Mouse (Mus musculus): ENCODE results near the gene Akr1c14. TPM values are rescaled to one million over a fixed set of nuclear protein-coding genes. Genes with fewer than 3 reads are reported as not detected.

The Akr1c14 gene
- polyA plus RNA-seq (2015; fragmentation: Nextera tagmentation; extraction: Ambion mirVana) = 2.1 and 2.3 TPM in 2 replicates

- no peaks in the 10 kb centered on the region for H3K27me3 ChIP-seq
- H3K36me3 ChIP-seq = no peaks in the 10 kb centered on the region
- H3K9ac ChIP-seq = no peak within 1 kb of the TSS
- no peaks in the 10 kb centered on the region for H3K4me1 ChIP-seq
- no peaks in the 10 kb centered on the region for H3K9me3 ChIP-seq (replicated peaks)
- WGBS = 52% methylated on average over 2 of the region's 2 CpGs
- no peak within 1 kb of the TSS for H3K4me3 ChIP-seq (replicated peaks)
- no peak within 1 kb of the TSS for H3K4me2 ChIP-seq (replicated peaks)
- no peak within 1 kb of the TSS for H3K27ac ChIP-seq (replicated peaks)
- ATAC-seq (ENCODE audit: insufficient number of reproducible peaks, low FRiP score, low TSS enrichment, low read depth) = no peak
These were observed at the start of gene Akr1c14 for GRCm38 (mm10) chr13:4048719-4049118. Akr1c14 (plus strand) TSS chr13:4049011.

DNA sequence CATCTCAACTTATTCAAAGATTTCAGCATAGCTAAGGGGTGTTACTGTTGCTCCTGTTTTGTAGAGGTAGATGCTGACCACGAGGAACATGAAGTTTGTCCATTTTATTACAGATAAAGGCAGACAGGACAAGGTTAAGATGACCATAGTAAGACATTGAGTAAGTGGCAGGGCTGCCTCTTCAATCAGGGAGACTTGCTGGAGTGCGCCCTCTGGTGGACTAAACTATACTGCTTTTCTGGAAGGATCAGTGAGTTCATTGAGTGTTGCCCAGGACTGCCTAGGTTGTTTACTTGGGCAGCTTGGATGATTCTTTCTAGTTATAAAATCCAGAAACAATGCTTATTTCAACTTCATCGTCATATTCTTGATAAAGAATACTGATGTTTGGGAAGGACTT lies 47.1 kb upstream of the Akr1c14 start:
- Histone ChIP-seq H3K4me1 (no peaks in the 10 kb centered on the region), H3K4me2 (replicated peaks) (no peak overlapping the region), H3K27me3 (no peaks in the 10 kb centered on the region), H3K9ac (no peak overlapping the region), H3K4me3 (replicated peaks) (no peak overlapping the region), H3K27ac (replicated peaks) (no peak overlapping the region), H3K9me3 (replicated peaks) (no peaks in the 10 kb centered on the region), H3K36me3 (no peaks in the 10 kb centered on the region)
- 9% methylated on average over 3 of the region's 3 CpGs for WGBS
- no peak for ATAC-seq (ENCODE audit: insufficient number of reproducible peaks, low FRiP score, low TSS enrichment, low read depth)

DNA sequence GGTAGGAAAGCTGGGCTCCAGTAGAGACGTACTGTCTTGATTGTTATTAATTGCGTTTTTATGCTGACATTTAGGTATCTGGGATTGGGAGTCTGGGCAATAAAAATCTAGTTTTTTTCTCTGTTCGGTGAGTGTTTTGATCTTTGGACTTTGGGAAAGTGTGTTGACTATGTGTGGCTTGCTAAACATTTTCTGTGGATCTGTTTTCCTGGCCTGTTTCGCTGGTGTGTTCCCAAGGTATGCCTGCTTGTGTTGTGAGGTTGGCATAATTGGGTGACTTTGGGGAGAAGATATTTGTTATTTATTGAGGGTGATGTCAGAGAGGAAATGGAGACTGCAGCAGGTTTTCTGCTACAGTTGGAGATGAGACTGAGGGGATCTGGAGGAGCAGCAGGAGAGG lies 38.0 kb upstream of the Akr1c14 start:
- WGBS = 84% methylated on average over 4 of the region's 4 CpGs

DNA sequence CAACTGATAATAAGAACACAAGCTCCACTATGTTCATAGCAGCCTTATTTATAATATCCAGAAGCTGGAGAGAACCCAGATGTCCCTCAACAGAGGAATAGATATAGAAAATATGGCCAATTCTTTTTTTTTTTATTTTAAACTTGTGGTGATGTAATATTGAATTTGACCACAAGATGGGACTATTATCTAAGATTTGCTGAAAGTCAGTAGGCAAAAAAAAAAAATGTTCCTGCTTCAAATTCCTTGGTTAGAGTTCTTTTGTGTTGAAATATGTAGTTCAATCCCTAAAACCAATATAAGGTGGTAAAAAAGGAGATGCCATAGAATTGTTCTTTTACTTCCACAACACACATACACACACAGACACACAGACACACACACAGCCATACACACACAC lies 35.0 kb upstream of the Akr1c14 start:
- Histone ChIP-seq H3K27me3 (no peaks in the 10 kb centered on the region), H3K27ac (replicated peaks) (no peak overlapping the region), H3K4me1 (no peaks in the 10 kb centered on the region), H3K4me2 (replicated peaks) (no peak overlapping the region), H3K9me3 (replicated peaks) (no peaks in the 10 kb centered on the region), H3K4me3 (replicated peaks) (no peak overlapping the region), H3K9ac (no peak overlapping the region), H3K36me3 (no peaks in the 10 kb centered on the region)
- no peak for ATAC-seq (ENCODE audit: insufficient number of reproducible peaks, low FRiP score, low TSS enrichment, low read depth)

More for the DNA sequence above, 38.0 kb upstream of the Akr1c14 start:
- H3K27ac ChIP-seq (replicated peaks) = no peak overlapping the region
- no peak for ATAC-seq (ENCODE audit: insufficient number of reproducible peaks, low FRiP score, low TSS enrichment, low read depth)
- H3K4me1 ChIP-seq = no peaks in the 10 kb centered on the region
- no peaks in the 10 kb centered on the region for H3K27me3 ChIP-seq
- no peaks in the 10 kb centered on the region for H3K36me3 ChIP-seq
- no peak overlapping the region for H3K4me3 ChIP-seq (replicated peaks)
- H3K9ac ChIP-seq = no peak overlapping the region
- H3K9me3 ChIP-seq (replicated peaks) = no peaks in the 10 kb centered on the region
- no peak overlapping the region for H3K4me2 ChIP-seq (replicated peaks)

DNA sequence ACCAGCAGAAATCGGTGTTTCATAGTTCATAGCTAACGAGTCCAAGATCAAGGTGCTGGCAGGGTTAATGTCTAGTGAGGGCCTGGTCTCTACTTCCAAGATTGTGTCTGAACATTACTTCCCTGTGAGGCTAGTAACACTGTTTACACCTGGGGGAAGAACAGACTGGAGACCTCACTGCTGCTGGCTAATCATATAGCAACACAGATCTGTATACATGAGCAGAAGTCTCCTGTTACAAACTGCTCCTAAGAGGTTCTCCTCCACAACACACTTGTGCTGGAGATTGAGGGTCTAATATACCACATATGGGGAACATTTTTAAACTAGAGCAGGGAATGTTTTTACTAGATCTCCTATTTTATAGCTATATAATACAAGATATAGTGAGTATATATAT lies 18.9 kb upstream of the Akr1c14 start:
- Histone ChIP-seq H3K36me3 (no peaks in the 10 kb centered on the region), H3K4me1 (no peaks in the 10 kb centered on the region), H3K9ac (no peak overlapping the region), H3K27me3 (no peaks in the 10 kb centered on the region), H3K27ac (replicated peaks) (no peak overlapping the region), H3K4me3 (replicated peaks) (no peak overlapping the region), H3K4me2 (replicated peaks) (no peak overlapping the region), H3K9me3 (replicated peaks) (no peaks in the 10 kb centered on the region)
- ATAC-seq (ENCODE audit: insufficient number of reproducible peaks, low FRiP score, low TSS enrichment, low read depth) = no peak
- 71% methylated on average over 2 of the region's 2 CpGs for WGBS

- H3K4me1 ChIP-seq = no peaks in the 10 kb centered on the region
- no peak overlapping the region for H3K4me2 ChIP-seq (replicated peaks)
- ATAC-seq (ENCODE audit: insufficient number of reproducible peaks, low FRiP score, low TSS enrichment, low read depth) = no peak
- H3K36me3 ChIP-seq = no peaks in the 10 kb centered on the region
- H3K27me3 ChIP-seq = no peaks in the 10 kb centered on the region
- WGBS = 67% methylated on average over 3 of the region's 3 CpGs
- H3K9me3 ChIP-seq (replicated peaks) = no peaks in the 10 kb centered on the region
- no peak overlapping the region for H3K4me3 ChIP-seq (replicated peaks)
- H3K9ac ChIP-seq = no peak overlapping the region
- H3K27ac ChIP-seq (replicated peaks) = no peak overlapping the region
These were observed 16.3 kb upstream of the Akr1c14 start for GRCm38 (mm10) chr13:4032512-4032911.

DNA sequence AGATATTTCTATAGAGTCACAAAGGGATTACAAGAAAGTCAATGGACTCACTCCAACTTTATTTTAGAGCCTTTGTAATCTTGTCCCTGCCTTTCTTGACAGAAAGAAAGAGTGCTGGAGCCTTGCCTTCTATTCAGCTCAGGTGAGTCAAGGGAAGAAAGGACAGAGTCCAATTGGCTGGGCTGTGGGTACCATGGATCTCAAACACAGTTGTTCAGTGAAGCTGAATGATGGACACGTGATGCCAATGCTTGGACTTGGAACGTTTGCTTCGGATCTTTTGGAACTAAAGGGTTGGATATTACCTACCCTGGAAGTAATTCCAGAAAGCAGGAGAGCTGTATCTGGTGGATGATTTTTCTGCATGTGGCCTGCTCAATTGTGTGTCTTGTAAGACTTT lies 13.8 kb upstream of the Akr1c14 start:
- H3K27ac ChIP-seq (replicated peaks) = no peak overlapping the region
- no peak overlapping the region for H3K4me3 ChIP-seq (replicated peaks)
- no peak overlapping the region for H3K9ac ChIP-seq
- no peaks in the 10 kb centered on the region for H3K36me3 ChIP-seq
- ATAC-seq (ENCODE audit: insufficient number of reproducible peaks, low FRiP score, low TSS enrichment, low read depth) = no peak
- no peaks in the 10 kb centered on the region for H3K4me1 ChIP-seq
- no peaks in the 10 kb centered on the region for H3K27me3 ChIP-seq
- H3K9me3 ChIP-seq (replicated peaks) = no peaks in the 10 kb centered on the region
- no peak overlapping the region for H3K4me2 ChIP-seq (replicated peaks)
- 78% methylated on average over 3 of the region's 3 CpGs for WGBS

- no peak overlapping the region for H3K9ac ChIP-seq
- no peaks in the 10 kb centered on the region for H3K9me3 ChIP-seq (replicated peaks)
- no peaks in the 10 kb centered on the region for H3K4me1 ChIP-seq
- H3K27me3 ChIP-seq = no peaks in the 10 kb centered on the region
- whole genome bisulfite sequencing = 39% methylated on average over 3 of the region's 3 CpGs
- no peak overlapping the region for H3K4me2 ChIP-seq (replicated peaks)
- H3K27ac ChIP-seq (replicated peaks) = no peak overlapping the region
- H3K4me3 ChIP-seq (replicated peaks) = no peak overlapping the region
- H3K36me3 ChIP-seq = no peaks in the 10 kb centered on the region
- ATAC-seq (ENCODE audit: insufficient number of reproducible peaks, low FRiP score, low TSS enrichment, low read depth) = no peak
These were observed 2.7 kb upstream of the Akr1c14 start for GRCm38 (mm10) chr13:4046113-4046512.

- WGBS = 53% methylated on average over 2 of the region's 2 CpGs
- no peaks in the 10 kb centered on the region for H3K36me3 ChIP-seq
- no peaks in the 10 kb centered on the region for H3K9me3 ChIP-seq (replicated peaks)
- H3K4me1 ChIP-seq = no peaks in the 10 kb centered on the region
- no peak overlapping the region for H3K4me3 ChIP-seq (replicated peaks)
- H3K9ac ChIP-seq = no peak overlapping the region
- ATAC-seq (ENCODE audit: insufficient number of reproducible peaks, low FRiP score, low TSS enrichment, low read depth) = no peak
- H3K27me3 ChIP-seq = no peaks in the 10 kb centered on the region
- H3K27ac ChIP-seq (replicated peaks) = no peak overlapping the region
- no peak overlapping the region for H3K4me2 ChIP-seq (replicated peaks)
These were observed 2.0 kb upstream of the Akr1c14 start for GRCm38 (mm10) chr13:4046841-4047240.

DNA sequence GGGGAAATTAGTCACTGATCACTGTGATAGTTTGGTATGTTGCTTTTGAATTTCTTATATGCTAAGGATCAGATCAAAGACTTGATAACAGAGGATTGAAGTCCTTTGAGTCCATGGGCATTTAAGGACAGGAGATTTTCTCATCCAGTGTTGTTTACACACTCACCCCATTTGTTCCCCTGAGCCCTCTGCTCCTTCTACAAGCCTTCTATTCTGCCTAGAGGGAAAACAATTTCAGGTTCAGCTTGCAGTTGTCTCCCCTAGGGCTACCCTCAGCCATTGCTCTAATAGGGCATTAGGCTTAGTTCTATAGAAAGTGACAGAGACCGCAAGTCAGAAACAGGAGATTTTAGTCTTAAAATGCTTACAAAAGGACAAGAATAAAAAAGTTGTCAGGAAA lies 585 bp upstream of the Akr1c14 start:
- no peak for ATAC-seq (ENCODE audit: insufficient number of reproducible peaks, low FRiP score, low TSS enrichment, low read depth)
- Histone ChIP-seq H3K36me3 (no peaks in the 10 kb centered on the region), H3K4me2 (replicated peaks) (no peak overlapping the region), H3K9ac (no peak overlapping the region), H3K9me3 (replicated peaks) (no peaks in the 10 kb centered on the region), H3K27ac (replicated peaks) (no peak overlapping the region), H3K4me1 (no peaks in the 10 kb centered on the region), H3K27me3 (no peaks in the 10 kb centered on the region), H3K4me3 (replicated peaks) (no peak overlapping the region)
- WGBS = 77% methylated on average over 1 of the region's 1 CpGs

- Histone ChIP-seq H3K9ac (no peak overlapping the region), H3K4me1 (no peaks in the 10 kb centered on the region), H3K9me3 (replicated peaks) (no peaks in the 10 kb centered on the region), H3K27ac (replicated peaks) (no peak overlapping the region), H3K36me3 (no peaks in the 10 kb centered on the region), H3K27me3 (no peaks in the 10 kb centered on the region), H3K4me3 (replicated peaks) (no peak overlapping the region), H3K4me2 (replicated peaks) (no peak overlapping the region)
- no peak for ATAC-seq (ENCODE audit: insufficient number of reproducible peaks, low FRiP score, low TSS enrichment, low read depth)
These were observed 844 bp downstream of the Akr1c14 start for GRCm38 (mm10) chr13:4049655-4050054.

- 0 out of 2 replicates have a peak, but pooled peaks cover 5% of the 10 kb centered on the region for H3K4me1 ChIP-seq
- WGBS = 64% methylated on average over 3 of the region's 3 CpGs
- H3K9ac ChIP-seq = no peak overlapping the region
- no peaks in the 10 kb centered on the region for H3K27me3 ChIP-seq
- no peak overlapping the region for H3K4me3 ChIP-seq (replicated peaks)
- no peak overlapping the region for H3K27ac ChIP-seq (replicated peaks)
- no peaks in the 10 kb centered on the region for H3K9me3 ChIP-seq (replicated peaks)
- ATAC-seq (ENCODE audit: insufficient number of reproducible peaks, low FRiP score, low TSS enrichment, low read depth) = no peak
- H3K36me3 ChIP-seq = no peaks in the 10 kb centered on the region
- no peak overlapping the region for H3K4me2 ChIP-seq (replicated peaks)
These were observed 6.6 kb downstream of the Akr1c14 start for GRCm38 (mm10) chr13:4055450-4055849.

Data from embryonic facial prominence, embryonic 15.5 days (tissue).